Mouse (Mus musculus) G1E (cell line): ENCODE data around the gene Tcf15.

Experiments used
- CTCF ChIP-seq: IDR thresholded peaks from 2 replicates; pipeline ENCODE4 v1.5.1; 2012; ENCODE audit warnings: low read depth, low read length, inconsistent platforms, mixed read lengths
- GATA2 ChIP-seq: IDR thresholded peaks from 2 replicates; pipeline ENCODE4 v1.6.1; 2012; ENCODE audit warnings: low read depth, low read length, inconsistent platforms, borderline replicate concordance
- TAL1 ChIP-seq: conservative IDR thresholded peaks from 2 replicates; pipeline ENCODE4 v1.6.1; 2012; ENCODE audit warnings: low read depth, low read length, inconsistent platforms, mixed read lengths

- TF ChIP-seq TAL1 (no peak), CTCF (no peak), GATA2 (no peak)
These were observed 38.5 kb upstream of the Tcf15 start for GRCm38 (mm10) chr2:152104711-152105317.
